Mouse (Mus musculus) adrenal gland, postnatal 4 days (tissue): ENCODE results near the gene Wdr4. TPM values are rescaled to one million over a fixed set of nuclear protein-coding genes. Genes with fewer than 3 reads are reported as not detected.
"Not testable (repeated sequence)": the region's sequence is repeated elsewhere in the genome, so short reads cannot be mapped to it uniquely, and the experiment has no call there.

Experiments used
- DNase-seq, 2 experiments: peaks; one replicate each; pipeline ENCODE4 v3.0.0; 2021 to 2022; ENCODE audit warnings: low spot score in 2 of 2, mixed read lengths in 2 of 2
- total RNA-seq, 2 experiments: library from RNA; stranded (reverse); gene quantifications; 2 replicates each; pipeline ENCODE4 v1.2.3; 2021

The Wdr4 gene
- total RNA-seq, 2 experiments from 2014 or later: 31.4 to 33.7 TPM

DNA sequence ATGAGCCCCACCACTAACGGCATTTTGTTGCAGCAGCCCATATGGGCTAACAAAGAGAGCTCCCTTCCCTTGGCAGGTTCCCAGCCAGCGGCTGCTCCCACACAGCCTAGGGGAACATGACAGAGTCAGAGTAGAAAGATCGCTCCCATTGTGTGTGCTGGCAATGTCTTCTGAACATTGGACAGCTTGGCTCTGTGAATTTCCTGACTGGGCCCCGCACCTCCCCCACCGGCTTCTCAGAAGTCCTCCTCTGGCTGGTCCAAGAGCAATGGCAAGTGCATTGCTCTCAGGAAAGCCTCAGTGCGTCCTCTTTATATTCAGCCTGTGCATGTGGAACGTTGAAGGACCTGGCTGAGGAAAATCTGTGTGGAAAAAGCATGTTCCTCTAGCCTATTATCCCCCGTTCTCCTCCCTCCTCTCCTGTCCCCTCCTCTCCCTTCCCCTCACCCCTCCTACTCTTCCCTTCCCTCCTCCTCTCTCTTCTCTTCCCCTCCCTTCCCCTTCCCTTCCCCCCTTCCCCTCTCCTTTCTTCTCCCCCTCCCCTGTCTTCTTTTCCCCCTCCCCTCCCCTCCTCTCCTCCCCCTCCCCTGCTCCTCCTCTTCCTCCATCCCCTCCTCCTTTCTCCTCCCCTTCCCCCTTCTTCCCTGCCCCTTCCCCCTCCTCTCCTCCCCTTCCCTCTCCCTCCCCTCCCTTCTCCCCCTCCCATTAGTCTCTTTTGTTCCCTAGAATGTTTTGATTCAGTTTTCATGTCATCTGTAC, 16.3 kb upstream of the Wdr4 start:
- no peak for DNase-seq

- no peak for DNase-seq
These were observed 15.6 kb upstream of the Wdr4 start for GRCm38 (mm10) chr17:31535358-31535757.

DNA sequence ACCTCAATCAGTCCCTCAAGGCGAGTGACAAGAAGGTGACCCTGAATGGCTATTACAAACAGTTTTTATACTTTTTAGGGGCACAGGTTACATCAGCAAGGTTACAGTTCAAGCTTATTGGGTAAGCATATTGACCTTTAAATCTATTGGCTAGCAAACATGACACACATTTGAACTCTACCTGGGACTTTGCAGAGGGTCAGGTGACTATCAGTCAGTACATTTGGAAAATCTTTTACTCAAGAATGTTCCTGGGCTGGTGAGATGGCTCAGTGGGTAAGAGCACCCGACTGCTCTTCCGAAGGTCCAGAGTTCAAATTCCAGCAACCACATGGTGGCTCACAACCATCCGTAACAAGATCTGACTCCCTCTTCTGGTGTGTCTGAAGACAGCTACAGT, 12.6 kb upstream of the Wdr4 start:
- not testable (repeated sequence) for DNase-seq

GRCm38 (mm10) chr17:31531441-31532158, 11.8 kb upstream of the Wdr4 start:
- DNase-seq: no peak

- DNase-seq: no peak
These were observed 9.5 kb upstream of the Wdr4 start for GRCm38 (mm10) chr17:31529314-31529713.

- DNase-seq: no peak
These were observed 6.0 kb upstream of the Wdr4 start for GRCm38 (mm10) chr17:31525816-31526215.

- no peak for DNase-seq
These were observed 5.3 kb upstream of the Wdr4 start for GRCm38 (mm10) chr17:31525114-31525513.

DNA sequence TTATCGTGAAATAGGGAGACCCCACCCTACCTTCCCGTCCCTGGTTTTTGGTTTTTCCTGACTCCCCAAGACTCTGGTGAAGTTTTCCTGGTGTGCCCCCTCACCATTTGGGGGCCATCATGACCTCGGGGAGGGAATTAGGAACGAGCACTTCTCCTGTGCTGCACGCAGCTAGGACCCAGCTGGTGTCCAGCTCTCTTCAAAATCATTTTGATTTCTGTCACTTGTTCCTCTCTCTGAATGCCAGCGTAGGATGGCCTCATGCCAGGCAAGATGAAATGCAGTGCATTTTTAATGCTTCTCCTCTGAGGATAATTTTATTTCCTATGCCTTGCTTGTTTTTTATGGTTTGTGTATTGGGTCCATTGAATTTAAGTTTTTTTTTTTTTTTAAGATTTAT, 2.2 kb upstream of the Wdr4 start:
- DNase-seq: no peak

GRCm38 (mm10) chr17:31520895-31521294, 1.1 kb upstream of the Wdr4 start:
- no peak for DNase-seq

DNA sequence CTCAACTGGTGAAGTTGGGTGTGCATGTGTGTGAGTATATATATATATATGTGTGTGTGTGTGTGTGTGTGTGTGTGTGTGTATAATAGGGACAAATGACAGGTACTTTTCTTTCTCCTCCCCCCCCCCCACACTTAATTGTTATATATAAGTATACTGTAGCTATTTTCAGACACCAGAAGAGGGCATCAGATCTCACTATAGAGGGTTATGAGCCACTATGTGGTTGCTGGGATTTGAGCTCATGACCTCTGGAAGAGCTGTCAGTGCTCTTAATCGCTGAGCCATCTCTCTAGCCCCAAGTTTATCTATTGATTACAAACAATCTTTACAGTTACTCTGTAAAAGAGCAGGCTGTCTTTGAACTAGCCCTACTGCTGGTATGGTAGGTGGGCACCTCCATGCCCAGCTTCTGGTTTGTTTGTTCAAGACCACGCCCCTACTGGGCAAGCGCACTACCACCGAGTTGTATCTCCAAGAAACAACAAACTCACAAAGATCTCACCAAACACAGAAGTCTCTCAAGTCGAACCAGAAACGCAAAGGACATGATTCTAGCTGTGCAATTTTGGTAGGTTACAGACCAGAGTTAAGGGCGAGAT, 335 bp downstream of the Wdr4 start:
- no peak for DNase-seq

- DNase-seq: no peak
These were observed 5.1 kb downstream of the Wdr4 start for GRCm38 (mm10) chr17:31514696-31515095.

DNA sequence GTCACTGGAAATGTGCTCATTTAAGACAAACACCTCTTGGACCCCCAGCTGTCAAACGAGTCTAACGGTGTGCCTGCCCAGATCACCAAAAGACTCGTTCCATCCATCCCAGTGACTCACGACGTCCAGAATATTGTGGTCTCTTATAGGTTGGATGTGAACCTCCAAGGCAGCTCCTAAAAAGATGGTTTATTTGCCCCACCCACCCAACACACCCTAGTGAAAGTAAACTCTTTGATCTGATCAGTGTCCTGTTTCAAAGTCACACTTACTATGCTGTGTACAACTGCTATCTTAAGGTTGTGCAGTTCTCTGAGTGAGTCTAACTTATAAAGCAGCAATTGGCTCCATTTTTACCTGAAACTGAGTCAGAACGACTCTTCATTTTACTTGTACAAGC, 7.2 kb downstream of the Wdr4 start:
- DNase-seq: no peak

GRCm38 (mm10) chr17:31511792-31512495, 7.8 kb downstream of the Wdr4 start:
- DNase-seq: peak; percentile 64 to 74

DNA sequence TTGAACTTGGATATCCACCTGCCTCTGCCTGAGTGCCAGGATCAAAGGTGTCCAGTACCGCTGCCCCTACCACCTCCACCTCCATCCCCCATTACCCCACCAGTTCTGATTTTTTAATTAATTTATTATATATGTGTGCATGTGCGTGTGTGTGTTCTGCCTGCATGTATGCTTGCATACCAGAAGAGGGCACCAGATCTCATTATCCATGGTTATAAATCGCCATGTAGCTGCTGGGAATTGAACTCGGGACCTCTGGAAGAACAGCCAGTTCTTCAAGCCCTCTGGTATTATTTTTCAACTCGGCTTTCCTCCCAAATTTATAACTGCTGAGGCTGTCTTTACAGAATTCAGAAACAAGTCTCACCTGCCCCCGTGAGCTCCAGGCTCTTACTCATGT, 8.8 kb downstream of the Wdr4 start:
- DNase-seq: no peak

DNA sequence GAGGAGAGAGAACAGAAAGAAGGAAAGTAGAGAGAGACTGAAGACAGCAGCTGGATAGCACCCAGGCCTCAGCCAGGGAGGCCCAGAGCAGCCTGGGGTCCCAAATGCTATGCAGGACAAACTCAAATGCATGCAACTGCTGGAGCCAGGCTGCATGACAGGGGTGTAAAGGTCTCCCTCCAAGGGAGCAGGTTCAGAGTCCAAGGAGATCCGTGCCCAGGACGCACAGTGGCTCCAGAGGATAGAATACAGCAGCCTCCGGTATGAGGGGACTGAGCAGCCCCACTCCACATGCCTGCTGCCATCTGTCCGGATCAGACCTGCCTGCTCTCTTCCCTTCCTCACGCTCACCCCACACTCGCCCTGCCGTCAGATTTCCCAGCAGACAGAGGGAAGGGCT, 13.5 kb downstream of the Wdr4 start:
- no peak for DNase-seq

DNA sequence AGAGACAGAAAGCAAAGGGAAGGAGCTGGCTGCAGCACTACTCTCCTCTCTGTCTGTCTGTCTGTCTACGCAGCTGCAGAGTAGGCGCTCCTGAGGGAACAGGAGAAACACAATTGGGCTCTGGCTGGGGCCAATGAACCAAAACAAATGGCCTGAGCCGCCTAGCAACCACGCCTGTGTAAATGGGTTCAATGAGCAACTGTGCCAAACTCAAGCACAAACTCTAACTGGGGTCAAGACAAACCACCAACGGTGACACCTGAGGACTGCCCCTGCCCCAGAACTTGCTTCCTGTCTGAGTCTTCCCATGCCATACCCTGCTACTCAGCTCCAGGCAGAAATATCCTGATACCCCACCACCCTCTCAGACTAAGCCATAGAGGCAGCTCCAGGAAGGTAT, 14.8 kb downstream of the Wdr4 start:
- DNase-seq: no peak

DNA sequence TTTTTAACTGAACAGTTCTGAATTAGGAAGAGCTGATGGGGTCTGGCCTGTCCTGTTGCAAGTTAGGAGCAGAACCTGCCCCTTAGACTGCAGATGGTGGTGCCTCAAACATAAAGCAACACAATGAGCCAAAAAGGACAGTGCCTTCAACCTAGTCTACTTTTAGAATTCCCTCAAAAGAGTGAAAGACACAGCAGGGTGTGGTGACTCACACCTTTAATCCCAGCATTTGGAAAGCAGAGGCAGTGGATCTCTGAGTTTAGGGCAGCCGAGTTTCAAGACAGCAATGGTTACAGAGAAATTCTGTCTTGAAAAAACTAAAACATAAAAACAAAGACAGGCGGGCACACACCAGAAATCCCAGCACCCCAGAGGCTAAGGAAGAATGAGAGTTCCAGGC, 15.8 kb downstream of the Wdr4 start:
- no peak for DNase-seq

GRCm38 (mm10) chr17:31503337-31503736, 16.4 kb downstream of the Wdr4 start:
- no peak for DNase-seq

DNA sequence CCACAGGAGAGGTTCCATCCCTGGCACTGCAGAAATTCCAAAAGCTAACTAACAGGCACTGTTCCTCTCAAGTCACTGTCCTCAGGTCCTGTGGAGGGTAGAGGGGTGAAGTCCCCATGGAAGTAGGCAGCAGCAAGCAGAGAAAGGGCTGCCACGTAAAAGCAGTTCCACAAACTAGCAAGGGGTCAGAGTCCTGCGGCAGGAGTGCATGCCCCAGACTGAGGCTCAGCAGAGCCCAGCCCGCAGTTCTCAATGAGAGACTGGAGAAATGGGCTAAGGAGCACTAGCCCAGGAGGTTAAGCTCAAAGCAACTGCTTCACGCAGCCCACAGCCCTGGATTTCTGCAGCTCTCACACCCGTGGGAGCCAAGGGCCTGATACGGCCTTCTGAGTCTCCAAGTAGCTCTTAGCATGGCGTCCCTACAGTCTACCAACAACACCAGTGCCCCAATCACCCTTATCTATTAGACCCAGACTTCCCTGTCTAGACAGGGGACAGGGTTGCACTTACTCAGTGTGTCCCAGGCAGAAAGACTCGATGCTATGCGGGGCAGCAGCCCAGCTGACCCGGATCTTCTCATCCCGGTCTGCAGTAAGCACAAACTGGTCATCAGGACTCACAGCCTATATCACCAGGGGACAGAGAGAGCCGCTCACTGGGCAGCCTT, 17.4 kb downstream of the Wdr4 start:
- no peak for DNase-seq

DNA sequence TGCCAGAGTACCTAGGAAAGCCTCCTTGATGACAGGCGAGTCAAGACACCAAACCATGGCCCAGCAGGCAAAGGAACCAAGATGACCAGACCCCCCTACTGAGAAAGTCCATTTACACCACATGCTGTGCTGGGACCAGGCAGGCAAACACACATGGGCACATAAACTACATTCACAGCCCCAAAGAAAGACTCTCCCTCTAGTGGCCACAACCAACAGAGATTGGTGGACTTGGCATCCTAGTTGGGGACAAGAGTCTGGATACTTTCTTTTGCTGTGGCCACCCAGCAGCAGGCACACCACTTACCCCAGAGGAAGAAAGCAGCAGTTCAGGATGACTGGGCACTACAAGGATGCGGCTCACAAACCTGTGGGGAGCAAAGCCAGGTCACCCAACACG, 18.9 kb downstream of the Wdr4 start:
- no peak for DNase-seq

DNA sequence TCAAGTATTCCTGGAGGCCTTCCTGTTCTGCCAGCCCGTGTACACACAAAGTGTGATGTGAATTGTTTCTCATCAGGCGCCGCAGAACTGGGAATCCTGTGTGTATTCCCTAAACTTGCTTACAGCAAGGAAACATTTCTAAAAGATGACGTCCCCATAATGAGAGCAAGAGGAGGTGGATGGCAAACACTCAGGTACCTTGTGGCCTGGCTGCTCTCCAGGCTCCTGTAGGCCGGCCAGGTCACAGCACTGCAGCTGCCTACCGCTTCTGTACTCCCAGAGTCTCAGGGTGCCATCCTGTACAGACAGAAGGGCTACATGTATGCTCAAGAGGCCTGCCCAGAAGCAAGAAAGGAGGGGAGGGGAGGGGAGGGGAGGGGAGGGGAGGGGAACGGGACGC, 19.4 kb downstream of the Wdr4 start:
- DNase-seq: no peak
